Mouse (Mus musculus) 3134 (cell line): Measurements from ENCODE around the gene Ccdc42.

Experiments used
- DNase-seq: peaks from one replicate; pipeline ENCODE4 v3.0.0-alpha.2; 2011; ENCODE audit warnings: low spot score; ENCODE audit not compliant: insufficient read length; ENCODE audit errors: extremely low read depth

The Ccdc42 gene

DNA sequence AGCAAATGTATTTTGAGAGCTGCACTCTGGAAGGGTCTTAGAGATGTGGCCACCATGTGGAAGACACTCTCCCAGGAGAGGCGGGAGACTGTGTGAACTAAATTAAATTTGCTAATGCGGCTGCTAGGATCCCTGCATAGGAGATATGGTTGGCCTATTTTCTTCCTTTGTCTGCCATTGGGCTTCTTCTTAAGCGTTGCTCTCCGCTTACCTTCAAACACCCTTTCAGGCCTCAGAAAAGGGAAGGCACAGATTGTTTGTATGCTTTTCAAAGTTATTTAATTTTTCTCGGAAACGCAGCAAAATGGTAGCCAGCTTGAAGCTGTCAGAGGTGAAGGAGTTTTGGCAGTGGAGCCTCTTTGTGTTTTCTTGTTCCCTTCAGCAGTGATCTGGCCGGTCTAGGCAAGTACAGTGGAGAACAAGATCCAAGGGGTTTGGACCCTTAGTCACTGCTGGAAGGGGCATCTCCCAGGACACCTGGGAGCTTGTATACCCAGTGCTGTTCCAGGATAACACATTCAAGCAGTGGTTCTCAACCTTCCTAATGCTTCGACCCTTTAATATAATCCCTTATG lies 2.8 kb upstream of the Ccdc42 start:
- no peak for DNase-seq

DNA sequence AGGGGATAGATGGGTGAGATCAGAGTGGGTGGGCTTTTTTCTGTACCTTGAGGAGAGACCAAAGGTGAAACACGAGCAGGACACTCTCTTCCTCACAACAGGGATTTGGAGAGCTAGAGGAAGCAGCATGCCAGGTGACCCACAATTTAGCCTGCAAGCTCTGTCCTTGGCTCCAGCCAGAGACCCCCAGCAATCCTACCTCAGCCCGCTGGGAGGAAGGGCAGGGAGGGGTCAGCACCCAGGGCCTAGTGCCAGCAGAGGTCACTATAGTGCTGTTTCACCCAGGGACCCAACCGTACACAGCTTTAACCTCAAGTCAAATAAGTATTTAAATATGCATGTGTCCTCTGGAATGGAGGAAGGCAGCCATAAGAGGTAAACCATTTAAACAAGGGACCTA lies 931 bp upstream of the Ccdc42 start:
- DNase-seq, result no peak

DNA sequence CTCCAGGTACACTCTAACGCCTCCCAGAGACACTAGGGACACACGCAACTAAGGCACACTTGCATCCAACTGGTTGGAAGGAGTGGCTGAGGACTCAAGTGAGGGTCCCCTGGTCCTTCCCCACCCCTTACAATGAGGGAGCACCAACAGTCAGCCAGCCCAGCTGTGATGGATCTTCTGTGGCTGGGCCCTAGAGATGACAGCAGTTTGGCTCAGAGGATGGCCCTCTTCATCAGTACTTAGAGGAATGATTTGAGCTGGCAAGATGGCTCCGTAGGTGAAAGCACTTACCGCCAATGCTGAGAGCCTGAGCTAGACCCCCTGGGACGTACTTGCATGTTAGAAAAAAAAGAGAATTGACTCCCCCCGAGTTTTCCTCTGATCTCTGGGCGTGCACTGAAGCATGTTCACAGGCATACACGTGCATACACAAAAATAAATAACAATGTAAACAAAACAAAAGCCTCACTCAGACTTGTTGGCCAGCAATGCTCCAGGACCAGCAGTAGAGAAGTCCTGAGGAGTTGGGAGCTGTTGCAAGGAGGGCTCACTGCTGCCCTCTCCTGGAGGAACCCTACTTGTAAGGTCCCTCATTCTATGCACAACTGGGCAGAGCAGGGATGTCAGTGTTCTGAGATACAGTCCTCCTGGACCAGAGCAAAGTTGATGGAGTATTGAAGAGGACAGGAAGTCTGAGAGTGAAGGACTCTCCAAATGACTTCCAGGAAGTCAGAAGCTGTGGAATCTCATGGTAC lies 2.4 kb downstream of the Ccdc42 start:
- no peak for DNase-seq

DNA sequence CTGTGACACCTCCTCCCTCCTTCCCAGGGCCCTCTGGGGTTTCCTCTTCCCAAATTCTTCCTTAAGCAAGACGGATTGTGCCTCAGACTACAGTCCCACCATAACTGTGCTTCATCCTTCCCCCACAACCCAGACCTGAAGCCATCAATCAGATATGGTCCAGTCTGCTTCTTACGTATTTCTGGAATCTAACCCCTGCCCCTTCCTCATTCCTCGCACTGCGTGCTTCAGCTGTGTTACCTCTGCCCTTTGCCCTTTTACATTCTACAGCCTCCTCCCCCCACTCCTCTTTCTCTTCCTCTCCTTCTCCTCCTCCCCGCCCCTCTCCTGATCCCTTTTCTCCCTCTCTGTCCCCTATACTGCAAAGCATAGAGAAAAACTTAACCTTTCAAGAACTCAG lies 4.9 kb downstream of the Ccdc42 start:
- no peak for DNase-seq

DNA sequence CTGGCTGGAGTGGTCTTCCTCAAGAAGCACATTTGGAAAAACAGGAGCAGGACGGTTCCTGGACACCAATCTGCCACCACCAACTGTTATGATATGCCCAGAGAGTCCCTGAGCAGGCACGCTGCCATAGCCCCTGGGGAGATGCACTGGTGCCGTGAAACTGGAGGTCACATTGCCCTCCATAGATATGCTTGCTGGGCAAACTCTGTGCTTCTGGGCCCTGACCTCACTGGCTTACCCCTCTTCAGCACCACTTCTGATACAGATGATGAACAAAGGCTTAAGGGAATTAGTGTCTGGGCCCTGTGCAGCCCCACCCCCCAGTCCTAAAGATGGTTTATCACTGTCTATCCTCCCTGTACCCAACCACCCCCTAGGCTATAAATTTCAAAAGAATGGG lies 6.4 kb downstream of the Ccdc42 start:
- no peak for DNase-seq

DNA sequence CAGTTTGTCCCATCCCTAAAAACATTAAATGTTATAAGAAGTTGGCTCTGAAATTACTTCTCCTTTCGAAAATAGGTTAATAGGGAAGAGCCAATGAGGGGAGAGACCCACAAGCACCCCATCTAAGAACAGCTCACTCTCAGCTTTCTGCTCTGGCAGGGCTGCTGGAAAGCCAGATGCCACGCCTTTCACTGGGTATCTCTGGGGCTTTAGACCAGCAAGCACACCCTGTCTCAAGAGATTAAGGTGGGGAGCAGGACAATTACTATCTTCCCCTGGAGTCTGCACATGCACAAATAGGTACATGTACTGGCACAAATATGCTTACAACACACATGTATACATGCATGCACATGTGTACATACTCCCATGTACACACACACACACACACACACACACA lies 11.1 kb downstream of the Ccdc42 start:
- no peak for DNase-seq

DNA sequence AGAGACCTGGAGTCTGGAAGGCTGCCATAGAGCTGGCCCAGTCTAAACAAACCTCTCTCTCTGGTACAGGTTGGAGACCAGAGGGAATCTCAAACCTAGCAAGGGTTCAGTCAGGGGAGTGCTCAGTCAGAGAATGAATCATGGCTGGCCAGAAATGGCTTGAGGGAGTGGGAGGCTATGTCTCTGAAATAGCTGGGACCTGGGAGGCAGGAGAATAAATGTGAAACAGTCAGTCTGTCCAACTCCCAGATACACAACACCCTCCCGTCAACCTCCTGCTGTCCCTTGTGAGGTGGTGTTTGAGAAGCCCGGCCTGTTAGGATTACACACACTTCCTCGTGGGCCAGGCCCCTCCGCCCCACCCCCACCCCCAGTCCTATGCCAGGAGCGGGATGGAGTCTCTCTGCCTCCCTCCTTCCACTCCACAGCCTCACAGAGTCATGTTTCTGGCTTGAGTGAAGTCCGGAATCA lies 13.8 kb downstream of the Ccdc42 start:
- DNase-seq, result no peak

DNA sequence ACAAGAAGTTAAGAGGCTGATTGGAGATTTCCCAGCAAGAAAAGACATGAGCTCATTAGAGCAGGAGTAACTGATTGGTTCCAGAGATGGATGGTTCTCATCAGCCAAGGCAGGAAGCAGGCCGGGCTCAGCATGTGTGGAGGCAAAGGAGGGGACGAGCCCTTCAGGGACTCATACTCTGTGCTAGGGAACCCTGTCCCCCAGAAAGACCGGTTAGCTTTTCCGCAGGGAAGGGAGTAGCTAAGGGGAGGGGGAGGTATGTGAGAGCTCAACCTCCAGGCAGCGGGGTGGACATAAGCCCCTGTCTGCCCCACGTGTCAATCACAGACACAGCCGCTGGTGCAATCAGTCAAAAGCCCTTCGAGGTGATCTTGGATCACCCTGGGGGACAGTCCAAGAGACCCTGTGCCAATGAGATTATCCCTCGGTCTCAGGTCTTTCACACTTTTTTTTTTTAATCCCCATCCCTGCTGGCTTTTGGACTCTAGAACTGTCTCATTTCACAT lies 14.7 kb downstream of the Ccdc42 start:
- DNase-seq, result no peak

DNA sequence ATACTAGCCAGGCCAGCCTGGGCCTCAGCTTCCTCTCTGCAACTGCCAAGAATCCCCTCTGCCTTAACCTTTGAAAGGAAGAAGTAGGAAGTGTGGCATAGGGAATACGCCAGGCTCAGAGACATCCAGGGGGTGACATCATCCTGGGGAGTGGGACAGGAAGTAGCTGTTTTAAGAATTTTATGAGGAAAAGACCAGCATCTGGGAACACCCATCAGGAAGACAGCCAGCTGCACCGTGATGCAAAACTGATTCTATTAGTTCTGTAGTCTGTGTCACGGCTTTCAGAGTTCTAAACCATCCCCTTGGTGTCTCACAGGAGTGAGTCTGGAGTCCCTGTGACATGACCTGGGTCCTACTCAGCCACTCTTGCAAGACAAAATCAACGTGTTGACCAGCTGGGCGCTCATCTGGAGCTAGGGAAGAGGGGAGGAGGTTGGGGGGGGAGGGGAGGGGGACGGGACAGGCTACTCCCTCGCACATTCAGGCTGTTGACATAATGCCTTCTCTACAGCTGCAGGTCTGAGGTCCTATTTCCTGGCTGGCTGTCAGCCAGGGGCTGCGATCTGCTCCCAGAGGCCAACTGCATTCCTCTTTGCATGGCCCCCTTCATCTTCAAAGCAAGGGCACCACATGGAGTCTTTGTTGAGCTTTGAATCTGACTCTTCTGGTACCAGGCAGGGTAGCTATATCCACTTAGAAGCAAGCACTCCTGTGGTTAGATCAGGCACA lies 15.5 kb downstream of the Ccdc42 start:
- DNase-seq, result no peak

DNA sequence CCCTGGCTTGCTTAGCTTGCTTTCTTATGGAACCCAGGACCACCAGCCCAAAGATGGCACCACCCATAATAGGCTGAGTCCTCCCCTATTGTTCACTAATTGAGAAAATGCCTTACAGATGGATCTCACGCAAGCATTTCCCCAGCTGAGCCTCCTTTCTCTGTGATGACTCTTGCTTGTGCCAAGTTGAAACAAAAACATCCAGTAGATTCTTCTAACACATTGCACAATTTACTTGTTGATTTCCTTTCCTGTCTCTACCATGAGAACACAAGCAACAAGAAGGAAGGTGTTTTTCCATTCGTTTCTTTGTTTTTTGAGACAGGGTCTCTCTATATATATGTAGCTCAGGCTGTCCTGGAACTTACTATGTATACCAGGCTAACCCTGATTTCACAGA lies 20.2 kb downstream of the Ccdc42 start:
- DNase-seq, result no peak

DNA sequence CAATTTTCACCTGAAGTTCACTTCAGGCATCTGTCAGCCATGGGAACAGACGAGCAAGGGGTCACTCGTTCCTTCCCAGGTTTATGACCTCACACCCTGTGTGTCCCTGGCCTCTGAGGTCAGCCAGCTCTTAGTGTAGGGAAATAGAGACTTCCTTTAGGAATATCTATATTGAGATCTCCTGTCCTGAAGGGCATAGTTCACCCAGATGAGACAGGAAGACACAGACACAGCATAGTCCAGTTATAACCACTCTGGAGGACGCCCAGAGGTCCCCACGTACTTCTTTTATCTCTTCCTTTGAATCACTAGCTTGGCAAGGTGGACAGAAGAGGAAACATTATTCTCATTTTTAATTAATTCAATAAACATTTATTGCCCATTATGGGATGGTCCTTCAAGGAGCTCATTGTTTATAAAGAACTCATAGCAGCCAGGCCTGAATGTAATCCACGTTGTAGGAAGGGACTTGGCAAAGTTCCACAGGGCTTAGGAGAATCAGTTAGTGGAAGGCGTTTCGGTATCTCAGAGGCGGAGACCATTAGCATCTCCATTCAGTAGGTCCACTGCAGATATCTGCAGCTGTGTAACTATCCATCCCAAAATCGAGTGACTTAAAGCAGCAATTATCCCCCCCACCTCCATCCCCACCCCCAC lies 23.2 kb downstream of the Ccdc42 start:
- no peak for DNase-seq

DNA sequence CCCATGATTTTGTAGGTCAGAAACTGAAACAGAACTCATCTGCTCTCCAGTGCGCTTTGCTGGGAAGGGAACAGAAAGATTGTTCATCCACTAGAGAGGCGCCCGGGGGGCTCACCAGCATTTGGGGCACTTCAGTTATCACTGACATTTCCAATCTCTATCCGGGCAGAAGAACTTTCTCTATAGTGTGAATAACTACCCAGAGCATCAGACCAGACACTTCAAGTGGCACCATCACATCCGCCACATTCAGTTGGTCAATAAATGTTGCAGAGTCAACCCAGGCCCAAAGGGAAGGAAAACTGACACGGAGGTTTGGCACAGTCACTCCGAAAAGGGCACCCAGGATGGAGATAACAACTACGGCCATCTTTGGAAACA lies 23.7 kb downstream of the Ccdc42 start:
- DNase-seq, result no peak

DNA sequence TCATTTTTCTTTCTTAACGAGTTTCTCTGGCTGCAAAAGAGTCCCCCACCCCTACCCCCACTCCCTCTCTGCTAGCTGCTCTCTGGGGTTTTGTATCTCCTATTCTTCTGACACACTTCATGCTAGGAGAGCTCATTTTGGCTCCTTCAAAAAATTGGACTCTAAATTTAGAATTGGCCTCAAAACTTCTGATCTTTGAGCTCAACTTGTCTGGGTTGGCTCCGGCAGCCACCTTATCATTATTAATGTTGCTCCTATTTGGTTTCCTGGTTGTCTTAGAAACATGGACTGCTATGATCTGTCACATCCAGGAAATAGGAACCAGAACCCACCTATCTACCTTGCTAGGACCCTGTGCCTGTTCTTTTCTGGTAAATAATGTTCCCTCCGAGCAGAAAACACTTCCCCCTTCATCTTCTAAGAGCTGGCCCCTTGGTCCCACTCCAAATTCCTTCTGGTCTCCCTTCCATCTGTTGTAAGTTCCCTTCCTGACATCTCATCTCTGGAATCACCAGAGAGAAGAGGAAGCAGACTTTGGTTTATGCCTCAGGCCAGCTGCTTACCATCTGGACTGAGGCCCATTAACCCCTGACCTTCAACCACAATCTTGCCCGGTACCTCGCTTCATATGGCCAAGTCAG lies 26.4 kb downstream of the Ccdc42 start:
- no peak for DNase-seq

DNA sequence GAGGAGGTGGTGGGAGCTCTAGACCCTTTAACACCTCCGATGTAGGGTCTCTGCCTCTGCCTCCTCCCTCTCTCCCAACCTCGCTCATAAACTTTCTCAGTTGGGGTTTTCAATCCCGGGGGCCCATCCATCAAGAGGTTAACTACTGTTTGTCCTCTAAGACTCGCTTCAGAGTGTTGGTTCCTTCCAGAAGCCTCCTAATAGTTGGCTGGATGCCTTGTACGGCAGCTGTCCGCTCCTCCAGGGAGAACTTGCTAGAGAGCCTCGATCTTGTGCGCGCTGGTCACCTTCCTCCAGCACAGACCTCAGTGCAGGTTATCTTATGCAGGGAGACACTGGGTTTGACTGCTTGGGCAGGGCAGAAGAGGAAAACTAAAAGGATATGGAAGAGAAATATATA lies 35.9 kb downstream of the Ccdc42 start:
- no peak for DNase-seq

DNA sequence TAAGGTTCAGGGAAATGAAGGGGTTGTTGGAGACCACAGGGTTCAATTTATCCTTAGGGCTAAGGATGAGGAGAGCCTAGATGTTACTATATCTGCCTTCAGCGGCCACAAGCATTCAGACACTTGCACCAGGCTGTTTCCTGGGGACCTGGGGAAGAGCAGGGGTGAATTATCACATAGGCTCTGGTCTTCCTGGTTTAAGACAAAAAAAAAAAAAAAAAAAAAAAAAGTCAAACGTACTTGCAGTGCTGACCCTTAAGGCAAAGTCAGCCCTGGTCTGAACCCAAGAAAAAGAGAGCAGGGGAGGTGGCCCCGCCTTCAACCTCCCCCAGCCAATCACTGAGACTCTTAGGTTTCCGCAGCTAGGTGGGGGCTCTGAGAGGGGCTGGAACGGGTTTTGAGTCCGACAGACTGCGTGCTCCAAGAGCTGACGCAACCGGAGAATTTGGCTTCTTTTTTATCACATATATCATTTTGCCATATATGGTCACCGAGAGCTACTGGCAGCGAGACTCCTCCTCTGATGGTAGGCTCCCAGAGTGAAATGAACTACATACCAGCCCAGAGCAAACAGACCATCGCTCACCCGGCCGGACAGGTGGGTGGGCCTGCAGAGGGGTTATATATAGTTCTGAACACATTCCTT lies 36.5 kb downstream of the Ccdc42 start:
- DNase-seq, result no peak

DNA sequence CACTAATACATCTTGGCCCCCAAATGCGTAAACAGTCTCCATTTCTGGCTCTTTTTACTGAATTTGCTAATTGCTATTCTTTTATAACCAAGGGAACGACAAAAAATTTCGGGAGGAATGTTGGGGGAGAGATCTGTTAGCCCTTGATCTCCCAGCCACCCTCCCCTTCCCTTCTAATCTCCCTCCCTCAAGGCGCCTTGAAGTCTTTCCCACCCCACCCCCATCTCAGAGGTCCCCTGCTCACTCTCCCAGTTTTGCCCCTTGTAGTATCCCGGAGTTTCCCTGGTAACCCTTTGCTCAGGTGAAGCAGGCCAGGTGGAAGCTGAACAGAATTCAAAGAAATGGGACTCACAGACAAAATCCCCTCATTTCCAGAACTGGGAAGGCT lies 37.0 kb downstream of the Ccdc42 start:
- DNase-seq, result no peak

DNA sequence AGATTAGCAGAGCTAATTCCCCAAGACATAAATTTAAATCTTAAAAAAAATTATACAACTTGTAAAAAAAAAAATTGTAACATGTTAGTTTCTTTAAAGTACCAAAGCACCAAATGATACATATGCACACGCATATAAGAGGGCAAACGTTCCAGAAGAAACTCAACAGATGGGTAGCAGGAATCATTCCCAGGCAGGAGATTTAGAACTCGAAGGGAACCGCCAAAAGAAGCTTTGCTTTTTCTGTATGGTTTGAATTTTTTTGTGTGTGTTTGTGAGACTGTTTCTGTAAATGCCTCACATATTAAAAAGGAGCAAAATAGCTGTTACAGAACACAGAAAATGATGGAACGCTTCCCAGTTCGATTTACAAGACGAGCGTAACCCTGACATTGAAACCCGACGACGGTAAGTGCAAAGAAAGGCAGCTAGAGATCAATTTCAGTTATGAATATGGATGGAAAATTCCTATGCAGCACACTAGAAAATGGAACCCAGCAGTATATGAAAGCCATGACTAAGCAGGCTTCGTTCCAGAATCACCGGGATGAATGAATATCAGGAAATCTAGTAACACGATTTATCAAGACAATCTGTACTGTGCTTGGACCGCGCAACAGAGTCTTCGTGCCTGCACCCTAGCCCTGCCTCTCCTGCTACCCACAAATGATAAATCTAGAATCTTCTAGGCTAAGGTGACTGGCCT lies 44.9 kb downstream of the Ccdc42 start:
- DNase-seq, result no peak

DNA sequence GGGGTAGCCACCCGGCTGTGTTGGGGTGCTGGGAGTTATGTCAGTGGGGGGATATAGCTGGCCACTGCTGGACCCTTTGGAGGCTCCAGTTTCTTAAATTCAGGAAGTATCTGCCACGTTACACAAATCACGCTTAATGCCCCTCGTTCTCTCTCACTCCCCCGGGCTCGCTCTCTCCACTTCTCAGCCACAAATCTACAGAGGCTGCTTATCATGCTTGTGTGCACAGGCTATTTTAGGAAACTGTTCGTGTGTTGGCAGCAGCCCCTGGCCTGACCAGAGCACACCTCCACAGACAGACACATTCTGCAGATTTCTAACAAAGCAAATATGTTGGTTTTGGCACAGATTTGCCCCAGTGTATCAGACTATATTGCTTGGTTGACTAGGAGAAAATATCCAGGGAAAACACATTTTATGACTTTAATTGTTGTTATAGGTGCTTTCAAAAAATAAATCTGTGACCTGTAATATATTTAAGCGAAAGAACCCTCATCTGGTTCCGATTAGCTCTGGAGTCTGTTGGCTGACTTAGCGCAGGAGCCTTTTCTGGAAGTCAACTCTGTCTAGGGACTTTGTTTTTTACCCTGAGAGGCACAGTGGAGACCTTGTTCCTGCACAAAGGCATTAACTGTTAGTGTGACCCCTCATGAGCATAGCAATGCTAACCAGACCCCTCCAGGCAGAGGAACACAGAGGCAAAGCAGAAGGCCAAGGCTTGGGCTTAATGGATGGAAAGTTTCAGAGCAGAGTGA lies 51.2 kb downstream of the Ccdc42 start:
- no peak for DNase-seq

DNA sequence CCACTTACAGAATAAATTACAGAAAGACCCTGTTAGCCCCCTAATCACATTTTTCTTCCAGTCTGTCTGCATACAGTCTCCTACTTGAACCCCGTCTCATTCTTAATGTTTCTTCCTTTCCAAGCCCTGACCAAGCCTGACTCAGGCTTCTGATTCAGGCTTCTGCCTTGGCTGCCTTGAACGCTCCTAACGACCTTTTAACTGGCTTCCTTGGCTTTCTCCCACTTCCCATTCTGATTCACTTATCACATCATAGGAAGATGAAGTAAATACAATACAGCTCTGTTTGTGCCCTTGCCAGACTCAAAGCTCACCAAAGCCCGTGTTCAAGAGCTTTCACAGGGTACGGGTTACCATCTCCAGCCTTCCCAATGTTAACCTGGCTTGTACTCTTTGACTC lies 54.5 kb downstream of the Ccdc42 start:
- DNase-seq, result no peak
